Mouse (Mus musculus) limb, embryonic 15.5 days (tissue): ENCODE measurements around the gene Pou2af1. TPM values are rescaled to one million over a fixed set of nuclear protein-coding genes. Genes with fewer than 3 reads are reported as not detected.

Experiments used
- ATAC-seq: fragments of 200-750 bp; cut with Nextera tagmentation; 2 replicates; pipeline ENCODE4 v1.8.0; 2017; ENCODE audit warnings: low read depth, moderate TSS enrichment; ENCODE audit not compliant: insufficient number of reproducible peaks, low FRiP score, low TSS enrichment
- H3K27ac ChIP-seq: fragments of 300-500 bp; sonication (generic); 2 replicates; pipeline ENCODE4 v1.5.1; 2015; ENCODE audit warnings: moderate library complexity, mild to moderate bottlenecking, inconsistent platforms
- H3K27me3 ChIP-seq: fragments of 300-500 bp; sonication (generic); 2 replicates; pipeline ENCODE4 v1.6.1; 2015; ENCODE audit warnings: inconsistent platforms
- H3K36me3 ChIP-seq: fragments of 300-500 bp; sonication (generic); 2 replicates; pipeline ENCODE4 v1.6.1; 2015; ENCODE audit warnings: inconsistent platforms
- H3K4me1 ChIP-seq: fragments of 300-500 bp; sonication (generic); 2 replicates; pipeline ENCODE4 v1.6.1; 2015; ENCODE audit warnings: inconsistent platforms
- H3K4me2 ChIP-seq: fragments of 300-500 bp; sonication (generic); 2 replicates; pipeline ENCODE4 v1.6.1; 2015; ENCODE audit warnings: mild to moderate bottlenecking, inconsistent platforms
- H3K4me3 ChIP-seq: fragments of 300-500 bp; sonication (generic); 2 replicates; pipeline ENCODE4 v1.5.1; 2015; ENCODE audit warnings: mild to moderate bottlenecking, inconsistent platforms
- H3K9ac ChIP-seq: fragments of 300-500 bp; sonication (generic); 2 replicates; pipeline ENCODE4 v1.6.1; 2015; ENCODE audit warnings: inconsistent platforms
- H3K9me3 ChIP-seq: fragments of 300-500 bp; sonication (generic); 2 replicates; pipeline ENCODE4 v1.6.1; 2016; ENCODE audit warnings: inconsistent platforms
- WGBS: fragments of 180-500 bp; shearing (Covaris S2); methylation state at CpG from one replicate; pipeline ENCODE4 v1.1.7; 2015; 5-methylcytosine and 5-hydroxymethylcytosine counted together
- polyA plus RNA-seq: library from polyadenylated mRNA; unstranded; fragments of >200 nt; fragmentation: Nextera tagmentation; extraction: Ambion mirVana; gene quantifications from 2 replicates; pipeline ENCODE4 v1.2.1, GENCODE M21; 2015

Gene Pou2af1
- 0.08 TPM in 1 of 2 replicates, not detected in the other for polyA plus RNA-seq

DNA sequence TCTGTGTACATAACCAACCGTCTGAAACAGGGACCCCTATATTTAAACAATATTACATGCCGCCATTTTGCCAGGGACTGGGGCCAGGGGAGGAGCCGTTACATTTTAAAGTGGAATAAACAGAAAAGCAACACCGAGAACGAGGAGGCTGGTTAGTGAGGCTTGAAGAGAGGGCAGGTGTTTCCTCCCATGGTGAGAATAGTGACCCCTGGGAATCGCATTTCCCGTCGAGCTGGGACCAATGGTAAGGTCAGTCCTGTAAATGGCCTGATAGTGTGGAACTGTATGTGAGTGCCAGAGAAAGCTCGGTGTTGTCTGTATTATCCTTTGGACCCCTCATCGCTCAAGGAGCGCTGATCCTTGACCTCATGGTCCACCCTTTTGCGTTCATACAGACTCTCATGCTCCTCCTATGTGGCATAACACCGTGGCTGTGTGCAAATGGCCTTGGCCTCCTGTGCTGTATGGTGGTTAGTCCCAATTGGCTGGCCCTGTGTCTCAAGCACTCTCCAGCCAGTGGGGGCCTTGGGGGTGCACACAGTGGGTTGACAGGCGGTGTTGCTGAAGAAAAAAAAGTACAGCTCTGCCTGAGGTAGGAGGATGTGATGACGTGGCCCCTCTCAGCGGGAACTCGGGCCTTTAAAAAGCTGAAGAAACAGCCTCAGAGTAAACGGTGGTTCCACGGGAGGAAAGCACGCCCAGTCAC, at the start of gene Pou2af1:
Gene Pou2af1, plus strand, starts transcription at position 686 of the 706 bp plus-strand sequence.
- no peak within 1 kb of the TSS for H3K4me2 ChIP-seq

DNA sequence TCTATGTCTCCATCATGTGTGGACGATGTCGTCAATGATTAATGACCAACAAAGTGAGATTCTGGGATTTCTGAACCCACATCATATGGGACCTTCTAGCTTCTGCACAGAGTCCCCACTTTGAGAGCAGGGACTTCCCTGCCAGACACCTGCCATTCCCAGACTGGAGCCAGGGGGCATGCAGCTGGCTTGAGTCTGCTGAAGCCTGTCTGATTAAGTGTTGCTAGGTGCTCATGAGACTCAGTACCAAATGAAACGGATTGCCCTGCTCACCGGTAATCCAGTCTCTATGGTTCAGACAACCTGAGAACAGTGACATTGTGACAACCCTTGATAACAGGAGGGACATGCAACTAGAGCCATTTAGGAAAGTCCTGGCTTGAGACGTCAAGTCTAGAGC, 49.5 kb upstream of the Pou2af1 start:
- WGBS = 74% methylated on average over 5 of the region's 5 CpGs
- H3K27me3 ChIP-seq = peaks cover 22% of the 10 kb centered on the region
- no peak overlapping the region for H3K4me3 ChIP-seq
- ATAC-seq = no peak
- H3K4me1 ChIP-seq = 0 out of 2 replicates have a peak, but pooled peaks cover 4% of the 10 kb centered on the region
- H3K4me2 ChIP-seq = no peak overlapping the region
- H3K9ac ChIP-seq = no peak overlapping the region
- H3K9me3 ChIP-seq = no peaks in the 10 kb centered on the region
- no peak overlapping the region for H3K27ac ChIP-seq
- H3K36me3 ChIP-seq = no peaks in the 10 kb centered on the region

More for the DNA sequence above, at the start of gene Pou2af1:
- no peak for ATAC-seq
- no peak within 1 kb of the TSS for H3K9ac ChIP-seq
- H3K4me3 ChIP-seq = no peak within 1 kb of the TSS
- no peaks in the 10 kb centered on the region for H3K9me3 ChIP-seq
- H3K4me1 ChIP-seq = no peaks in the 10 kb centered on the region
- no peak within 1 kb of the TSS for H3K27ac ChIP-seq
- H3K27me3 ChIP-seq = no peaks in the 10 kb centered on the region
- 72% methylated on average over 20 of the region's 20 CpGs for WGBS
- H3K36me3 ChIP-seq = no peaks in the 10 kb centered on the region

DNA sequence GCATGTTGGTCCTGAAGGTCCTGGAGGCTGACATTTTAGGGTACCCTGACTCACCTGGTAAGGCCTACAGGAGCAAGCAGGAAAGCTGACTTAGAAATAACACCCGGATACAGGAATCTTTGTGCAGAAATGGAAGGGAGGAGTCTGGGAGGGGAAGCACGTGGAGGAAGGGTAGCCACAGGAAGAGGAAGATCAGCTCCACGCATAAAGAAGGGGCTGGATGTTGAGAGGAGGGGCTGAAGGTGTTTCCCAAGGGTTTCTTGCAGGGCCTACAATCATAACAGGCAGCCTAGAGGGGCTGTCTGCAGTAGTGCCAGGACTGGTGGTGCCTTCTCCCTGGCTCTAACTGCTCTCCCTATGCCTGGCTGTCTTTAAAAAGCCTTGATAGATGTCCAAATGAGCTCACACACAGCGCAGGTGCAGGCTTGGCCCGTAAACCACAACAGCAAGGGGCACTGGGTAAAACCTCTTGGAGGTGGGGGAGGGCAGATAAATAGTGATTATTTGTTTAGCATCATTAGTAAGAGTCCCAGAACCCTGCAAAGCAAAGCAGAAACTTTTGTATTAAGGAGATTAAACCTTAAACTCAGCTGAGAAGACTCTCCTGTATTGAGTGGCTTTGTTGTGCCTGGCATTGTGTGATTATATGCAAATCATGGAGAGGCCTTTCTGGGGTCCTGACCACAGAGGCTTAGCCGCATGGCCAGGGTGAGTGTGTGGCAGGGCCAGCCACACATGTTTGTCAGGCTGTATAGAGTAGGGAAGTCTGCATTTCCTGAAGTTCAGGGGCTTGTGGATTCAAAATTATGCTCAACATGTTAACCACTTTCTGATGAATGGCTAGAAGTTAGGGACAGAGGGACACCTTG, 48.0 kb upstream of the Pou2af1 start, which contains the start of gene Gm32742:
Gene Gm32742, minus strand, starts transcription at position 206 of the 869 bp plus-strand sequence.
- H3K4me3 ChIP-seq = no peak within 1 kb of the TSS
- H3K27me3 ChIP-seq = peaks cover 11% of the 10 kb centered on the region
- H3K36me3 ChIP-seq = no peaks in the 10 kb centered on the region
- no peaks in the 10 kb centered on the region for H3K9me3 ChIP-seq
- no peak within 1 kb of the TSS for H3K4me2 ChIP-seq
- ATAC-seq = no peak
- H3K4me1 ChIP-seq = 0 out of 2 replicates have a peak, but pooled peaks cover 4% of the 10 kb centered on the region
- no peak within 1 kb of the TSS for H3K9ac ChIP-seq
- WGBS = 41% methylated on average over 6 of the region's 6 CpGs
- H3K27ac ChIP-seq = no peak within 1 kb of the TSS

DNA sequence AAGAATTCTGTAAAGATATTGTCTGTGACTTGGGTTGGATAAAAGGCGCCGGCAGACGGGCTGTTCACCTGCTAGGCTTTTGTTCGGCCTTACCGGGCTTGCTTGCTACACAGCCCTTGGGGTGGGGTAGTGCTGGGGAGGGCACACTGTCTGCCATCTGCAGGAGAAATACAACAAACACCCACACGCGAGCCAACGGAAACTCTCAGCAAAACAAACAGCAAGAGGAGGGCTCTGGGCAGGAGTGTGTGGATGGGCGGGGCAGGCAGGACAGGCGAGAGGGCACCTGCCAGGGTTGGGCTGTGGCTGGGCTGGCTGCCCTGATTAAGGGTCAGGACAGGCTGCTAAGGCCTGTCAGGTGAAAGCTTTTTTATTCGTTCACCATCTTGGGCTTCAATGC, 45.6 kb upstream of the Pou2af1 start:
- no peak for ATAC-seq
- no peak overlapping the region for H3K9ac ChIP-seq
- no peak overlapping the region for H3K4me2 ChIP-seq
- H3K9me3 ChIP-seq = no peaks in the 10 kb centered on the region
- H3K36me3 ChIP-seq = no peaks in the 10 kb centered on the region
- H3K27me3 ChIP-seq = no peaks in the 10 kb centered on the region
- WGBS = 64% methylated on average over 11 of the region's 11 CpGs
- 0 out of 2 replicates have a peak, but pooled peaks cover 4% of the 10 kb centered on the region for H3K4me1 ChIP-seq
- no peak overlapping the region for H3K4me3 ChIP-seq
- H3K27ac ChIP-seq = no peak overlapping the region

DNA sequence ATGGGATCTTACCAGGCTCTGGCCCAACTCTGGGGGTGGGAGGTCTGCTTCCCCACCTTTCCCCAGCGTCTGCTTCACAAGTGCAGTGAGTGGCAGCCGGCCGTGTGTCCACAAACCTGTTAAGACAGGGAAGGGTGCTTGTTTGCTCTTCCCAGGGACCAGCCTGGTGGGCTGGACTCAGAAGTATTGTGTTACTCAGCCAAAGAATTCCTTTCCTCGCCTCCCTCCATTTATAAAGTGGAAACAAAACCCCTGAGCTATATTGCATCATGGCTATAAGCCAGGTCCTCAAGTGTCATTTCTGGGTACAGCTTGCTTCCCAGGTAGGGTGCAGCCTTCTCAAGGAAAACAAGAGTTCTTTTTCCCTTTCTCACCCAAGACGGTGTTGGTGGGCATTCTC, 44.8 kb upstream of the Pou2af1 start:
- H3K27ac ChIP-seq = no peak overlapping the region
- H3K9me3 ChIP-seq = no peaks in the 10 kb centered on the region
- no peaks in the 10 kb centered on the region for H3K27me3 ChIP-seq
- no peaks in the 10 kb centered on the region for H3K36me3 ChIP-seq
- 51% methylated on average over 5 of the region's 5 CpGs for WGBS
- no peak overlapping the region for H3K4me3 ChIP-seq
- H3K4me2 ChIP-seq = no peak overlapping the region
- ATAC-seq = no peak
- no peak overlapping the region for H3K9ac ChIP-seq
- 0 out of 2 replicates have a peak, but pooled peaks cover 4% of the 10 kb centered on the region for H3K4me1 ChIP-seq

DNA sequence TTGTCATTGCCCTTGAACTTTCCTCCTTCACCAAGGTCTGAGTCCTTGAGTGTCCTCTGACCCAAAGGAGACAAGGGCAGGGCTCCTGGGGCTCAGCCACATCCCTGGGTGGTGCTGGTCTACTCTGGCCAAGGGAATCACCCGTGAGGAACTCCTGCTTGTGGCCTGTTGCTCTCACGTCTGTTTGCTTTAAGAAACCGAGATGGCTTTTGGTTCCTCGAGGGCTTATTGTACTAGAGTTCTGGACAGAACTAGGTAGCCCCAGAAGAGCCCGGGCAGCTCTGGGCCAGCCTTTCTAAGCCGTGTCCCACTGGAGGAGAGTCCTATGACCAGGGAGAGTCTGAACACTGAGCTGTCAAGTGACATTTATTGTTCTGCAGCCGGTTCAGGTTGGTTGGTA, 44.4 kb upstream of the Pou2af1 start:
- no peaks in the 10 kb centered on the region for H3K9me3 ChIP-seq
- H3K36me3 ChIP-seq = no peaks in the 10 kb centered on the region
- H3K4me3 ChIP-seq = no peak overlapping the region
- ATAC-seq = no peak
- 81% methylated on average over 7 of the region's 7 CpGs for WGBS
- H3K9ac ChIP-seq = no peak overlapping the region
- H3K4me1 ChIP-seq = 0 out of 2 replicates have a peak, but pooled peaks cover 4% of the 10 kb centered on the region
- no peak overlapping the region for H3K27ac ChIP-seq
- no peaks in the 10 kb centered on the region for H3K27me3 ChIP-seq
- H3K4me2 ChIP-seq = no peak overlapping the region

DNA sequence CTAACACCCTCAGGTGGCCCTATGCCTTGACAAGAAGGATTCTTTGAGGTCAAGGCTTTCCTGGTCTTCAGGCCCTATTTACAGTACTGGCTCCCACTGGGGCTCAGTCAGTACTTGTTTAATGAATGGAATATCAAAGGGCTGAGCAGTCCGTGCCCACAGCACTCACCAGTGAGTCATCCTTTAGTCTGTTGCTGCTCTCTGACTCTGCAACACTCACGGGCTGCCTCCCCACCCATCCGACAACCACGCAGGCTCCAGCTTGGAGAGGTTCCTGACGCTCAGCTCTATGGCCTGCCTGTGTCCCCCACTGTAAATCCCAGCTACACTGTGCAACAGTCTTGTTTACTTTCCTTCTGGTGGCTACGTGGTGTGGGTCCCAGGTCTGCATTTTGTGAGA, 43.2 kb upstream of the Pou2af1 start:
- Histone ChIP-seq H3K27me3 (no peaks in the 10 kb centered on the region), H3K9ac (no peak overlapping the region), H3K4me1 (0 out of 2 replicates have a peak, but pooled peaks cover 4% of the 10 kb centered on the region), H3K4me2 (no peak overlapping the region), H3K36me3 (no peaks in the 10 kb centered on the region), H3K9me3 (no peaks in the 10 kb centered on the region), H3K4me3 (no peak overlapping the region), H3K27ac (no peak overlapping the region)
- no peak for ATAC-seq
- 65% methylated on average over 6 of the region's 6 CpGs for WGBS

DNA sequence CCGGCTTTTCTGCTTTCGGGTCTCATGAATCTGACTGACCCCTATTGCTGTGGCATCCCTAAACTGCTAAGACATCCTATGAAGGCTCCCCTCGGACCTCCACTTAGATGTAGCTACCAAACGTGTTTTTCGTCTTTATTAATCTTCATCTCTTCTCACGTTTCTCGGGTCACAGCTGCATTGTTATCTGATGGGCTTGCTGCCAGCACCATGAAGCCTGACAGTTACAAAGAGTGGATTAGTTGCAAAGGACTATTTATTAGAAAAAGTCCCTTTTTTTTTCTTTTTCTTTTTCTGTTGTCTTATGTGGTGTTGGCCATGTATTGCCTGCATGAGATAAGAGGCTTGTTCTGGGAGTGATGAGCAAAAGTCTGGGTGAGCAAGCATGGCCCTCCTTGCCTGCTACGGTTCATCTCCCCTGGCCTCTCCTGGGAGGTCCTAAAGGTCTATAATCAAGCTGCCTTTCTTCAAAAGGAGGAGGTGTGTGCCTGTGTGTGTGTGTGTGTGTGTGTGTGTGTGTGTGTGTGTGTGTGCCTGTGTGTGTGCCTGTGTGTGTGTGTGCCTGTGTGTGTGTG, 38.5 kb upstream of the Pou2af1 start:
- H3K9me3 ChIP-seq = no peaks in the 10 kb centered on the region
- no peak overlapping the region for H3K9ac ChIP-seq
- H3K36me3 ChIP-seq = no peaks in the 10 kb centered on the region
- H3K4me1 ChIP-seq = no peaks in the 10 kb centered on the region
- ATAC-seq = no peak
- no peak overlapping the region for H3K27ac ChIP-seq
- 50% methylated on average over 8 of the region's 8 CpGs for WGBS
- no peak overlapping the region for H3K4me2 ChIP-seq
- H3K4me3 ChIP-seq = no peak overlapping the region
- H3K27me3 ChIP-seq = no peaks in the 10 kb centered on the region

DNA sequence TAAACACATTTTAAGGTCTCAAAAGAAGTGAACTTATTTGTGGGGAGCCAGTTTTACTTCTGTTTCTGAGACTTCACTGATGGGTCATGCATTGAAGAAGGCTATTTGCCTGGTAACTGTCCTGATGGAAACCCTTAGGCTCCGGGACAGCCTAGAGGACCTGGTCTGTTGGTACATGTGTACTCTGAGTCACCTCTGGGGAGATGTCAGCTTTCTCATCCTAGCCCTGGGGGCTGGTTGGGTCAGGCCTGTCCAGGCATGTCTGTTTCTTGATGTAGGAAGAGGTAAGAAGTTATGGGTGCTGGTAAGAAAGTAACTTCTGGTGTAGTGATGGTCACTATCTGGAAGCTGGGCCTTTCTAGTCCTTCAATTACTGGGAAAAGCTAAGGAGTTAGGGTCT, 37.8 kb upstream of the Pou2af1 start:
- Histone ChIP-seq H3K4me3 (no peak overlapping the region), H3K27ac (no peak overlapping the region), H3K4me1 (no peaks in the 10 kb centered on the region), H3K27me3 (no peaks in the 10 kb centered on the region), H3K9ac (no peak overlapping the region), H3K4me2 (no peak overlapping the region), H3K9me3 (no peaks in the 10 kb centered on the region), H3K36me3 (no peaks in the 10 kb centered on the region)
- 70% methylated on average over 1 of the region's 1 CpGs for WGBS
- no peak for ATAC-seq

DNA sequence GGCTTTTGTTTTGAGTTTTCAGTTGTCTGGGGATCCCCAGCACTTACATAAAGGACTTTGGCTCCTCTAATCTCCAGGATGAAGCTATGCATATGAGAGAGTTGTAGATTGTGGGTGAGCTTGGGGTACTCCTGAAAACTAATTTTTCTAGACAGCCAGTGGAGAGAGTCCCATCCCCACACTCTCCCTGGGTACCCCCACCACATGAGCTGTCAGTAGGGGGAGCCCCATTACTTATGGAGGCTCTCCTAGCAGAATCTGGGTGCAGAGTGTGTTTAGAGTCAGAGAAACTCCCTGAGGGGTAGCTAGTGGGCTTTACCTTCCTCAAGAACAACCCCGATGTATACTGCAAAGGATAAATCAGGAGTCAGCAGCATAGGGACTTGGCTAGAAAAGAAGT, 35.2 kb upstream of the Pou2af1 start:
- no peak overlapping the region for H3K4me3 ChIP-seq
- H3K9ac ChIP-seq = no peak overlapping the region
- no peak for ATAC-seq
- H3K4me1 ChIP-seq = no peaks in the 10 kb centered on the region
- H3K27me3 ChIP-seq = no peaks in the 10 kb centered on the region
- no peak overlapping the region for H3K4me2 ChIP-seq
- H3K36me3 ChIP-seq = no peaks in the 10 kb centered on the region
- 88% methylated on average over 1 of the region's 1 CpGs for whole genome bisulfite sequencing
- H3K9me3 ChIP-seq = no peaks in the 10 kb centered on the region
- H3K27ac ChIP-seq = no peak overlapping the region

DNA sequence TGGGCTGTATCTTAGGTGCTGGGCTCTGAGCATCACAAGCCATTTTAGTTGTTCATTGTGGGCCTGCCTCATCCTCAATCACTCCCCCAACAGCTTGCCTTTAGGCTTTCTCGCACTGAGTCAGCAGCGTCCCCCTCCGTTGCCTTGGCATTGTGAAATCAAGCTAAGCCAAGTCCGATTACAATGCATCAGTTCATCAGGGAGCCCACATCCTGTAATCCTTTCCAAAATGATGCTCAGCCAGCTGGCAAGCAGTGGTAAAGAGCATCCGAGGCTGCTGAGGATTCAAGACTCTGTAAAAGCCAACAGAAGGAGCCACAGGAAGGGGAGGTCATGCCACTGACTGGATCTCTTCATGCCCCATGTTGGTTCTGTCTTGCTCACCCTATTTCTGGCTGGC, 32.9 kb upstream of the Pou2af1 start:
- H3K4me2 ChIP-seq = no peak overlapping the region
- H3K9ac ChIP-seq = no peak overlapping the region
- no peaks in the 10 kb centered on the region for H3K4me1 ChIP-seq
- no peaks in the 10 kb centered on the region for H3K9me3 ChIP-seq
- no peak for ATAC-seq
- no peaks in the 10 kb centered on the region for H3K27me3 ChIP-seq
- no peaks in the 10 kb centered on the region for H3K36me3 ChIP-seq
- 70% methylated on average over 5 of the region's 5 CpGs for WGBS
- no peak overlapping the region for H3K27ac ChIP-seq
- no peak overlapping the region for H3K4me3 ChIP-seq
